Mouse (Mus musculus) bone marrow, adult 2 months (tissue): ENCODE results near the gene H1foo.

ENCODE experiments used
- CTCF ChIP-seq: fragments of 200-500 bp; IDR thresholded peaks from 2 replicates; pipeline ENCODE4 v1.5.1; 2011; ENCODE audit warnings: low read length, control low read depth; ENCODE audit not compliant: control insufficient read depth, insufficient read depth
- POLR2A ChIP-seq: fragments of 200-500 bp; IDR thresholded peaks from 2 replicates; pipeline ENCODE4 v1.6.1; 2011; ENCODE audit warnings: low read depth, mild to moderate bottlenecking, control low read depth, low read length, borderline replicate concordance; ENCODE audit not compliant: control insufficient read depth

DNA sequence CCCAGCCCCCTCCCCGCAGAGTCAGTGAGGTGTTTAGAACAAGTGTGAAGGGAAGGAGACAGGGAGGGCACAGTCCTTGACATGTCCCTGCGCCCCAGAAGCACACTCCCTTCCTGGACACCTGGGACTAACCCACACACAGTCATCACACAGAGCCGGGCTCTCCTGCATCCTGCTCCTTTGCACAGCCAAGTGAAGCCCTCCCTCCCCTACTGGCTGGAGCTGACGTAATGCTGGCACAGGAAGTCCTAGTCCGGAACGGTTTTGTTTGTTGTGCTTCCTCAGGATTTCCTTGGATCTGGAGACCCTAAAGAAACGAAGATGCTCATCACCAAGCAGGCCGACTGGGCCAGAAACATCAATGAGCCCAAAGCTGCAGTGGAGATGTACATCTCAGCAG is 34.8 kb upstream of the H1foo start:
- TF ChIP-seq POLR2A = no peak
- no peak for TF ChIP-seq CTCF
